Mouse (Mus musculus) CH12.LX (cell line): ENCODE measurements around the gene Nav1. TPM values are rescaled to one million over a fixed set of nuclear protein-coding genes. Genes with fewer than 3 reads are reported as not detected.
A peak's percentile ranks its signal among the peaks of the same experiment; 100 is the strongest.

ENCODE experiments used
- DNase-seq: peaks from one replicate; pipeline ENCODE4 v3.0.0-alpha.2; 2013; ENCODE audit errors: extremely low read depth
- H3K27ac ChIP-seq: 2 replicates; pipeline ENCODE4 v1.5.1; 2012; ENCODE audit warnings: low read depth, mild to moderate bottlenecking, control low read depth, moderate library complexity; ENCODE audit not compliant: insufficient read depth
- H3K27me3 ChIP-seq: replicated peaks from 2 replicates; pipeline ENCODE3; 2012; ENCODE audit warnings: inconsistent platforms
- H3K36me3 ChIP-seq, 2 experiments: replicated peaks in 1 of 2; 2 replicates each; pipeline versions ENCODE3 to v1.6.1; 2012; ENCODE audit warnings: inconsistent platforms in 1 of 2, low read length in 1 of 2, mild to moderate bottlenecking in 1 of 2, mixed read lengths in 1 of 2, moderate library complexity in 1 of 2; ENCODE audit not compliant: control insufficient read depth in 1 of 2, insufficient read depth in 1 of 2
- H3K4me1 ChIP-seq, 2 experiments: 2 replicates each; pipeline ENCODE4 v1.6.1; 2012; ENCODE audit warnings: inconsistent platforms in 1 of 2, moderate library complexity in 1 of 2; ENCODE audit not compliant: insufficient read depth in 2 of 2, control insufficient read depth in 1 of 2
- H3K4me2 ChIP-seq: 2 replicates; pipeline ENCODE4 v1.6.1; 2012; ENCODE audit warnings: low read depth, mild to moderate bottlenecking, control low read depth; ENCODE audit not compliant: poor library complexity, insufficient read depth, severe bottlenecking
- H3K4me3 ChIP-seq, 3 experiments: fragments of 150-350 bp in 1 of 3; sonication (generic) in 1 of 3; replicated peaks in 1 of 3; 2 replicates each; pipeline versions ENCODE3 to v1.5.1; 2011 to 2012; ENCODE audit warnings: low read depth in 2 of 3, low read length in 2 of 3, mild to moderate bottlenecking in 2 of 3, moderate library complexity in 2 of 3, control low read depth in 1 of 3, improper control_type of control experiment in 1 of 3, inconsistent platforms in 1 of 3, mixed read lengths in 1 of 3; ENCODE audit not compliant: poor library complexity in 1 of 3
- H3K79me2 ChIP-seq: replicated peaks from 2 replicates; pipeline ENCODE4 v1.6.1; 2012; ENCODE audit warnings: mild to moderate bottlenecking, moderate library complexity; ENCODE audit not compliant: control insufficient read depth, poor library complexity, insufficient read depth, severe bottlenecking; ENCODE audit errors: extremely low read depth
- H3K9ac ChIP-seq: 2 replicates; pipeline ENCODE4 v1.6.1; 2012; ENCODE audit warnings: low read depth, mild to moderate bottlenecking, control low read depth, moderate library complexity; ENCODE audit not compliant: insufficient read depth
- H3K9me3 ChIP-seq: replicated peaks from 2 replicates; pipeline ENCODE3; 2012; ENCODE audit warnings: low read length, inconsistent platforms, mixed read lengths
- BHLHE40 ChIP-seq: IDR thresholded peaks from 2 replicates; pipeline ENCODE4 v1.6.1; 2011; ENCODE audit warnings: mild to moderate bottlenecking, low read depth, low read length, improper control_type of control experiment
- CHD1 ChIP-seq: IDR thresholded peaks from 2 replicates; pipeline ENCODE4 v1.6.1; 2012; ENCODE audit warnings: low read depth, low read length, improper control_type of control experiment, inconsistent platforms
- CHD2 ChIP-seq: IDR thresholded peaks from 2 replicates; pipeline ENCODE4 v1.6.1; 2011; ENCODE audit warnings: low read length, improper control_type of control experiment
- CTCF ChIP-seq, 2 experiments: IDR thresholded peaks in 1 of 2; conservative IDR thresholded peaks in 1 of 2; 2 replicates each; pipeline ENCODE4 v1.5.1; 2011 to 2012; ENCODE audit warnings: low read depth in 2 of 2, low read length in 2 of 2, improper control_type of control experiment in 1 of 2, inconsistent platforms in 1 of 2, mild to moderate bottlenecking in 1 of 2, moderate library complexity in 1 of 2
- E2F4 ChIP-seq: IDR thresholded peaks from 2 replicates; pipeline ENCODE4 v1.6.1; 2011; ENCODE audit warnings: low read depth, low read length, improper control_type of control experiment; ENCODE audit not compliant: insufficient replicate concordance
- ELF1 ChIP-seq: IDR thresholded peaks from 2 replicates; pipeline ENCODE4 v1.6.1; 2014; ENCODE audit warnings: low read depth, mild to moderate bottlenecking, inconsistent platforms, low read length, improper control_type of control experiment
- EP300 ChIP-seq: IDR thresholded peaks from 2 replicates; pipeline ENCODE4 v1.6.1; 2011; ENCODE audit warnings: low read length, improper control_type of control experiment
- ETS1 ChIP-seq: conservative IDR thresholded peaks from 2 replicates; pipeline ENCODE4 v1.6.1; 2012; ENCODE audit warnings: low read depth, mild to moderate bottlenecking, inconsistent platforms, low read length, improper control_type of control experiment, moderate library complexity
- GABPA ChIP-seq: IDR thresholded peaks from 2 replicates; pipeline ENCODE4 v1.6.1; 2012; ENCODE audit warnings: low read depth, low read length, improper control_type of control experiment, inconsistent platforms; ENCODE audit not compliant: insufficient replicate concordance
- HCFC1 ChIP-seq: IDR thresholded peaks from 2 replicates; pipeline ENCODE4 v1.6.1; 2012; ENCODE audit warnings: low read depth, mild to moderate bottlenecking, inconsistent platforms, low read length, improper control_type of control experiment
- IRF4 ChIP-seq: IDR thresholded peaks from 2 replicates; pipeline ENCODE4 v1.6.1; 2014; ENCODE audit warnings: low read depth, mild to moderate bottlenecking, inconsistent platforms, low read length, improper control_type of control experiment
- JUND ChIP-seq: conservative IDR thresholded peaks from 2 replicates; pipeline ENCODE4 v1.6.1; 2011; ENCODE audit warnings: low read depth, low read length, improper control_type of control experiment
- KAT2A ChIP-seq: IDR thresholded peaks from 2 replicates; pipeline ENCODE4 v1.6.1; 2012; ENCODE audit warnings: low read length, improper control_type of control experiment, inconsistent platforms; ENCODE audit not compliant: insufficient replicate concordance
- MAX ChIP-seq: IDR thresholded peaks from 2 replicates; pipeline ENCODE4 v1.6.1; 2011; ENCODE audit warnings: low read length, improper control_type of control experiment
- MAZ ChIP-seq: IDR thresholded peaks from 2 replicates; pipeline ENCODE4 v1.6.1; 2012; ENCODE audit warnings: low read depth, mild to moderate bottlenecking, inconsistent platforms, low read length, improper control_type of control experiment, moderate library complexity
- MEF2A ChIP-seq: IDR thresholded peaks from 2 replicates; pipeline ENCODE4 v1.6.1; 2014; ENCODE audit warnings: low read depth, mild to moderate bottlenecking, inconsistent platforms, low read length, improper control_type of control experiment, borderline replicate concordance
- MXI1 ChIP-seq: IDR thresholded peaks from 2 replicates; pipeline ENCODE4 v1.6.1; 2011; ENCODE audit warnings: mild to moderate bottlenecking, low read depth, low read length, improper control_type of control experiment
- MYC ChIP-seq: IDR thresholded peaks from 2 replicates; pipeline ENCODE4 v1.6.1; 2011; ENCODE audit warnings: low read depth, mild to moderate bottlenecking, improper control_type of control experiment, low read length
- NELFE ChIP-seq: IDR thresholded peaks from 2 replicates; pipeline ENCODE4 v1.6.1; 2011; ENCODE audit warnings: low read depth, low read length, improper control_type of control experiment
- NRF1 ChIP-seq: IDR thresholded peaks from 2 replicates; pipeline ENCODE4 v1.6.1; 2014; ENCODE audit warnings: low read depth, mild to moderate bottlenecking, inconsistent platforms, low read length, improper control_type of control experiment, moderate library complexity
- PAX5 ChIP-seq: IDR thresholded peaks from 2 replicates; pipeline ENCODE4 v1.6.1; 2012; ENCODE audit warnings: low read length, inconsistent platforms, mixed read lengths
- POLR2A ChIP-seq: IDR thresholded peaks from 2 replicates; pipeline ENCODE4 v1.6.1; 2011; ENCODE audit warnings: low read depth, mild to moderate bottlenecking, improper control_type of control experiment, low read length
- RAD21 ChIP-seq: IDR thresholded peaks from 2 replicates; pipeline ENCODE4 v1.6.1; 2011; ENCODE audit warnings: low read depth, mild to moderate bottlenecking, low read length, improper control_type of control experiment, moderate library complexity
- RCOR1 ChIP-seq: conservative IDR thresholded peaks from 2 replicates; pipeline ENCODE4 v1.6.1; 2012; ENCODE audit warnings: low read depth, mild to moderate bottlenecking, inconsistent platforms, low read length, improper control_type of control experiment
- SIN3A ChIP-seq: IDR thresholded peaks from 2 replicates; pipeline ENCODE4 v1.6.1; 2012; ENCODE audit warnings: low read length, improper control_type of control experiment, inconsistent platforms
- SMC3 ChIP-seq: IDR thresholded peaks from 2 replicates; pipeline ENCODE4 v1.6.1; 2011; ENCODE audit warnings: low read depth, low read length, improper control_type of control experiment
- TBP ChIP-seq: conservative IDR thresholded peaks from 2 replicates; pipeline ENCODE4 v1.6.1; 2011; ENCODE audit warnings: low read depth, low read length, improper control_type of control experiment
- TCF12 ChIP-seq: IDR thresholded peaks from 2 replicates; pipeline ENCODE4 v1.6.1; 2014; ENCODE audit warnings: low read depth, mild to moderate bottlenecking, inconsistent platforms, low read length, improper control_type of control experiment
- UBTF ChIP-seq: IDR thresholded peaks from 2 replicates; pipeline ENCODE4 v1.6.1; 2012; ENCODE audit warnings: low read depth, mild to moderate bottlenecking, inconsistent platforms, low read length, improper control_type of control experiment, moderate library complexity
- dilution Hi-C: fragments of 300-500 bp; cut with MboI; formaldehyde crosslinking; loops from 2 replicates; pipeline ENCODE4 v1.14.3; 2020; ENCODE audit warnings: low sequenced_read_pairs; ENCODE audit not compliant: extremely low pct_unique_long_range_greater_than_20kb, extremely low pct_ligation_motif_present
- in situ Hi-C: fragments of 300-500 bp; cut with MboI; formaldehyde crosslinking; loops from 3 replicates; pipeline ENCODE4 v1.14.3; 2019; ENCODE audit warnings: low sequenced_read_pairs, low pct_ligation_motif_present, low pct_unique_long_range_greater_than_20kb, mixed read lengths
- polyA plus RNA-seq: library from polyadenylated mRNA; unstranded; fragments of >175 nt; gene quantifications from 2 replicates; pipeline ENCODE4 v1.2.1, GENCODE M21; 2012; ENCODE audit warnings: low read depth; ENCODE audit not compliant: insufficient read length
- total RNA-seq, 2 experiments: library from RNA; depleted of rRNA; stranded (reverse); fragments of 300-350 nt in 1 of 2; fragments of >200 nt in 1 of 2; gene quantifications; 2 replicates each; pipeline ENCODE4 v1.2.3; 2012 to 2014

The Nav1 gene
- total and polyA plus RNA-seq, 3 experiments, result 0.21 to 0.56 TPM; not detected in 1

DNA sequence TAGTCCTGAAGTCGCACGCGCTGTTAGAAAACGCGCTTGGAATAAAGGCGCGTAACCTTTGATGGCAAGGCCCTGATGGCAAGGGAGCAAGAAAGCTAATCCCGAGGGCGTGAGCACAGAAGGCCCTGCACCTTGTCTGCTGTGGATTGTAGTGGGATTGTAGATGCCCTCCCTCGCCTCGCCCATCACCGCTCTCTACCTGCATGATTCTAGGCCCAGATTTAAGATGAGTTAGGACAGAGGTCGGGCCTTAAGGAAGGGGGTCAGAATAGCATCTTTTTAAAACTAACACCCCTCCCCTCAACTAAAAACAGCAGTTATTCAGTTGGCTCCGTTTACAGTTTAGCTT lies 176.5 kb downstream of the Nav1 start:
- H3K27ac ChIP-seq, result peak overlapping the region; percentile 33; the same call in 1 of the 2 replicates

DNA sequence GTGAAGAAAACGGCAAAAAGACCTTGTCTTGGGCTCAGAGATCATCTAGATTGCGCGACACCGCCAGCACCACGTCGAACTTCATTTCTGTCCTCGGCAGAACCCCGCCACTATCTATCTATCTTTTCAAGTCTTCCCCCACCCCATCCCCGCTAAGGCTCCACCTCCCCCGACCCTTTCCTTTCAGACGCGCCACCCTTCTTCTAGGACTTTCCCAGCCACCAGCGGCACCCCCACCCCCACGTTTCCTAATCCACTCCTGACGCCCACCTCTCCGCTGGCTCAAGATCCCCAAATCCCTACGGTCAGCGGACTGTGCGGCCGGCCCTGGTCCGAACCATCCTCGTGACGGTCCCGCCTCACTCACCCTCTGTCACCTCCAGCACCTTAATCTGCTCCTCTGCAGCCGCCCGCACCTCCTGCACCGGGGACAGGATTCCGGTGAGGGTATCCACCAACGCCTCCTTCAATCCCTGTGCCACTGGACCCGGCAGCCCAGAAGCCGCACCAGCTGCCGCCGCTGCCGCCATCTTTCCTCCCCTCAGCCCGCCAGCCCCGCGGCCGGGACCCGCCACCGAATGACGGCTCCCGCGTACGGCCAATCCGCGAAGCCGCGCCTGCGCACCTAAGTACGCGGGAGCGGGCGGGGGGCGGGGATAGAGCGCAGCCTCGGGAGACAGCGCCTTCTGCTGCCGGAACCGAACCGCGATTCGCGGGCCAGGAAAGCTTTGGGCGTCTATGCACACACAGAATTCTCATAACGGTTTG lies 177.0 kb downstream of the Nav1 start, which contains the start of gene Ipo9:
Ipo9 (minus strand) TSS at position 599 of the 768 bp plus-strand sequence.
- no peak for TF ChIP-seq JUND
- peak; percentile 46 for TF ChIP-seq SMC3
- TF ChIP-seq CHD2, result 0 out of 2 replicates have a peak, but pooled peaks have one; percentile 17
- TF ChIP-seq UBTF, result peak; percentile 44; the same call in 1 of the 2 replicates
- TF ChIP-seq NELFE, result peak; percentile 83
- peak; percentile 39 for TF ChIP-seq RAD21
- TF ChIP-seq GABPA, result no peak
- TF ChIP-seq KAT2A, result peak; percentile 78; the same call in 1 of the 2 replicates
- TF ChIP-seq ELF1, result peak; percentile 65
- TF ChIP-seq E2F4, result peak; percentile 63; the same call in 1 of the 2 replicates
- no peak for TF ChIP-seq CHD1
- TF ChIP-seq BHLHE40, result no peak
- peak; percentile 61 for TF ChIP-seq MXI1
- no peak; the same call in 1 of the 2 replicates for TF ChIP-seq ETS1
- TF ChIP-seq SIN3A, result peak; percentile 54
- peak; percentile 88 for TF ChIP-seq MAZ
- peak; percentile 72 for TF ChIP-seq MEF2A
- peak; percentile 81 for TF ChIP-seq HCFC1
- peak in 1 of 2 experiments; percentile 69; a peak in 2 of 4 replicates for TF ChIP-seq CTCF (conservative IDR thresholded peaks at IDR 0.05 in 1 of 2, IDR thresholded peaks at IDR 0.05 in 1 of 2; ENCODE audit: low read depth in 2 of 2, low read length in 2 of 2)
- TF ChIP-seq POLR2A, result peak; percentile 85
- TF ChIP-seq TCF12, result peak; percentile 82
- peak; percentile 95 for TF ChIP-seq NRF1
- peak; percentile 81 for TF ChIP-seq IRF4
- TF ChIP-seq RCOR1, result no peak
- peak; percentile 62; the same call in 1 of the 2 replicates for TF ChIP-seq TBP
- Histone ChIP-seq H3K27me3 (peaks cover 4% of the 10 kb centered on the region), H3K4me2 (peak within 1 kb of the TSS; percentile 83), H3K79me2 (peaks cover 47% of the 10 kb centered on the region), H3K4me3 (peak within 1 kb of the TSS; percentile 55 to 91 (median 75)), H3K9me3 (no peaks in the 10 kb centered on the region), H3K4me1 (peaks cover 8 to 41% of the 10 kb centered on the region in 2 experiments), H3K36me3 (peaks cover 3 to 20% of the 10 kb centered on the region in 2 experiments), H3K27ac (peak within 1 kb of the TSS; percentile 33; the same call in 1 of the 2 replicates), H3K9ac (peak within 1 kb of the TSS; percentile 87)
- in situ Hi-C loops (loop anchor here (25.0 kb wide), 1 partner anchor 232 kb away; no protein-coding TSS in a partner anchor), dilution Hi-C loops (no loop called here)
- DNase-seq, result peak; percentile 85

More for the DNA sequence above, 176.5 kb downstream of the Nav1 start:
- H3K9me3 ChIP-seq, result no peaks in the 10 kb centered on the region
- H3K27me3 ChIP-seq, result peaks cover 4% of the 10 kb centered on the region
- TF ChIP-seq PAX5, result no peak
- TF ChIP-seq MYC, result 0 out of 2 replicates have a peak, but pooled peaks have one; percentile 17
- TF ChIP-seq NRF1, result no peak
- 0 out of 2 replicates have a peak, but pooled peaks have one; percentile 56 for TF ChIP-seq RCOR1
- peak; percentile 17; the same call in 1 of the 2 replicates for TF ChIP-seq EP300
- 0 out of 2 replicates have a peak, but pooled peaks have one; percentile 9 for TF ChIP-seq E2F4
- TF ChIP-seq MAX, result peak; percentile 22; the same call in 1 of the 2 replicates
- peak overlapping the region; percentile 87 for H3K9ac ChIP-seq
- in situ Hi-C loops (loop anchor here (25.0 kb wide), 1 partner anchor 232 kb away; no protein-coding TSS in a partner anchor), dilution Hi-C loops (no loop called here)
- H3K4me2 ChIP-seq, result peak overlapping the region; percentile 83
- peaks cover 8 to 38% of the 10 kb centered on the region in 2 experiments for H3K4me1 ChIP-seq
- no peak for DNase-seq
- peaks cover 43% of the 10 kb centered on the region for H3K79me2 ChIP-seq
- H3K4me3 ChIP-seq, result peak overlapping the region; percentile 55 to 91 (median 68)
- H3K36me3 ChIP-seq, result peaks cover 0 to 14% of the 10 kb centered on the region in 2 experiments
